Mouse (Mus musculus): ENCODE data around the gene Scp2.

Scp2 gene

DNA sequence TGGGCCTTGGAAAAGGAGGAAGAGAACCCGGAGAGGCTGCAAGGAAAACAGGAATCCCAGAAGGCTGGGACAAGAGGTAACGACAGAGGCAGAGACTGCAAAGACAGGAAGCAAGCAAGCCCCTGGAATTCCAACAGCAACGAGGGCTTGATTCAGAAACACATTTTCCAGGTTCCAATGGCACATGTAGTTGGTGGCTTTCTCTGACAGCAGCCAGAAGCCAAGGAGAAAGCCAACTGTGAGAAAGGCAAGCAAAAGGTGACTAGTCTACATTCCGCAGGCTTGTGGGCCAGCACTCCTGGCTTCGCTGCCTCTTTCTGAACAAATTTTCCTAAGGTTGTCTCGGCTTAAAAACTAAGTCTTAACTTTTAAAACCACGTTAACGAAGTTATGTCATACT, 74.1 kb downstream of the Scp2 start:
- no peak for TF ChIP-seq GATA4 (IDR thresholded peaks at IDR 0.05; ENCODE audit: insufficient replicate concordance, low read length)

DNA sequence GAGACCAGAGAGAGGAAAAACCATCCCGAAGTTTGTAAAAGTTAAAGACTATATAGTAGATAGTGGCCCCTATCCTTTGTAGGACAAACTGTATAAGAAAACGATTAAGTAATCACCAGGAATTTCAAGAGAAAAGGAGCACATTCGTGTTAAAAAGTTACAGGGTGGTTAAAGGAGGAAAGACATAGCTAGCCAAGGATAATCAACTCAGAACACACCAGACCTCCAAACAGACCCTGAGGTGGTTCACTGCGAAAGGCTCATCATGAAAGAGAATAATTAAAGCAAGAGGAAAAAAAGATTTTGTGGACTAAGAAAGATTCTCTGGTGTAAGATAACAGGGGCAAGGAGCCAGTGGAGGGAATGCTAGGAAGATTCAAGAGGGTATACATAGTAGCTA, 74.5 kb downstream of the Scp2 start:
- no peak for TF ChIP-seq GATA4 (IDR thresholded peaks at IDR 0.05; ENCODE audit: insufficient replicate concordance, low read length)

DNA sequence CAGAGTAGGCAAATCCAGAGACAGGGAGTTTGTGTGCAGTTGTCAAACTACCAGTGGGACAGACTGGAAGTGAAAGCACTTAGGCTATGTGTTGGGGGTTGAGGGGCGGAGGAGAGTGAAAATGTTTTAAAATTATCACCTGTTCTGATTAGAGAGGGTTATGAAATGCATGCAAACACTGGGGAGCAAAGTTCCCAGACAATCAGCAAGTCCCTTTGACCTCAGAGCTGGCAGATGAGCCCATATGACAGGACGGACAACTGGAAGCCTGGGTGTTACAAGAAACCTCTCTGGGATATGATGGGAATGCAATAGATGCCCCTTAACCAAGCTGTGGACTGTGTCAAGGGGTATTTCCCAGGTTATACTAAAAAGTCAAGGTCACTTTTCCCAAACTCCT, 76.7 kb downstream of the Scp2 start:
- TF ChIP-seq GATA4 (IDR thresholded peaks at IDR 0.05; ENCODE audit: insufficient replicate concordance, low read length): peak; percentile 72

DNA sequence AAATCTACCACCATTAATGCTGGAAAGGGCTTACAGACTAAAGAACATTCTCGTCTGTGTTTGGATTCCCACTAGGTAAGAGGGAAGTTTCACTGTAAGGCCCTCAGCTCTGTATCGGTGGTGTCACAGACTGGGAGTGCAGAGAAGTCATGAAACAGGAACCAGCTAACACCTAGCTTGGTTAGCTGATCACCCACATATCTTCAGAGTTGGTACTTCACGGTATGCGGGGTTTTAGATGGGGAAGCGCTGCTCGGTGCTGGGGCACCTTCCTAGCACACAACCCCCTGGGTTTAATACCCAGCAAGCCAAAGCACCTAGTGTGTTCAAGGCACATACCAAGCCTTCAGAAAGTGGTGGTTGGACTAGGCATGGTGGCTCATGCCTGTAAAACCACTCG, 77.5 kb downstream of the Scp2 start:
- no peak for TF ChIP-seq GATA4 (IDR thresholded peaks at IDR 0.05; ENCODE audit: insufficient replicate concordance, low read length)

DNA sequence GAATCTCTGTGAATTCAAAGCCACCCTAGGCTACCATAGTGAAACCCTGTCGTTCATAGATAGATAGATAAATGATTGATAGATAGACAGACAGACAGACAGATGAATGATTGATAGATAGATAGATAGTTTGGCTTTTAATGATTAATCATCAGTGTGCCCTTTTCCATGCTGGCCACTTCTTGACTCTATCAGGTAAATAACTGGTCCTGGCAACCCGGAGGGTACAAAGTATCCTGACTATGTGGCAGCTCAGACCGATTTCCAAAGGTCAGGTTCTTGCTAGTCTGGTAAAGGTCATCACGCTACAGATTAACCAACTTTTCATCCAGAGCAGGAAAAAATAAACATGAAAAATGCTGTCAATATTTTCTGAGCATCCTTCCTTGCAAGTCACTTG, 78.2 kb downstream of the Scp2 start:
- peak; percentile 88 for TF ChIP-seq GATA4 (IDR thresholded peaks at IDR 0.05; ENCODE audit: insufficient replicate concordance, low read length)

DNA sequence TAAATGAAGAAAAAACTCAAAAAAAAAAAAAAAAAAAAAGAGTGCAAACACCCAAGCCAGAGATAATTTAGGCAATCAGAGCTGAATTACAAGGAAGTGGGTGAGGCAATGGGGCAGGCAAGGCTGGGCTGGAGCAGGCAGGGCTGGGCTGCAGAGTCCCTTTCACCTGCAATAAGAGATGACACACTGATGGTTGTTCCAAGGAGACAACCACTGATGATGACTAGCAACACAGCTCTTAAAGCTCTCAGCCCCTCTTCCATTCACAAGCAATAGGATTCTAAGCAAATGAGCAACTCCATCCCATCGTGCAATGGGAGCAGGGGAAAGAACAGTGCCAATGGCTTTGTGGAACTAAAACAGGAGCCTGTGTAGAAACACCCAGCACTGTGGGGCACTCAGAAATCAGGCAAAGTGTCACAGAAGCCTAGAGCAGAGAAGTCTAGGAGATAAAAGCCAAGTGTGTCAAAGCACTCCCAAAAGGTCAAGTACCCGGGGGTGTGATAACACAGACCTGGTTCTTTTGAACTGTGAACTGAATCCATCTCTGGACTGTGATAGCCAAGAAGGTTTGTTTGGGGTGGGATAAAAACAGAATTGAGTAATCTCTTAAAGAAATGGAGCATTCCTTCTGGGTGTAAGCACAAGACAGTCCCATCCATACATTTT, 79.5 kb downstream of the Scp2 start:
- no peak for TF ChIP-seq GATA4 (IDR thresholded peaks at IDR 0.05; ENCODE audit: insufficient replicate concordance, low read length)

DNA sequence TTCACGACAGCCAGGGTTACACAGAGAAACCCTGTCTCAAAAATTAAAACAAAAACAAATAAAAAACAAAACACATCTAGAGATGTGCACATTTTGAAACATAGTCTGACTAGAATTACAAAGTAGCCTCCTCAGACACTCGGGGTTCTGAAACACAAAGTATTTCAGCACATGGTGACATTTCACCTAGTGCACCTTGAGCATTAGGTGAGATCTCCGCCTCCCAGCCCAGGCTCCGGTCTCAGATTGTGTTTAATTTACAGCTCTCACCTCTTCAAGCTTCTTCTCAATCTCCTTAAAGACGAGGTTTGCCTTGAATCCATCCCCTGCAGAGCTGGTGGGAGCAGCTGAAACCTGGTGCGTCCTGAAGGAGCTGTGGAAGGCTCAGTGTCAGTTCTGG, 81.2 kb downstream of the Scp2 start:
- TF ChIP-seq GATA4 (IDR thresholded peaks at IDR 0.05; ENCODE audit: insufficient replicate concordance, low read length): no peak

DNA sequence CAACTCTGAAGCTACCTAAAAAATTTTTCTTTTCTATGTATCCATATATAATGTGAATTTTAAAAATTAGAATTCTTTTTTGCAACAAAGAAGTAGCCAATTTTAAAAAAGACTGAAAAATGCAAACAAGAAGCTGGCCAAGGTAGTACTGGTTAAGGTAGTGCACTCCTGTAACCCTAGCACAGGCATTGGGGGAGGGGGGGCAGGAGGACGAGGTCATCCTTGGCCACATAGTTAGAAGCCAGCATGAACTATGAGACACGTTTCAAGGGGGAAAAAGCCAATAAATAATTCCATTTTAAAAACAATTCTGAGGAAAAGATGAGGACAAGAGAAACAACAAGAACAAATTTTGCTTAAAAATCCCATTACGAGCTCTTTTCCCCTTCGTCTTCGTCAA, 82.3 kb downstream of the Scp2 start:
- TF ChIP-seq GATA4 (IDR thresholded peaks at IDR 0.05; ENCODE audit: insufficient replicate concordance, low read length): no peak

DNA sequence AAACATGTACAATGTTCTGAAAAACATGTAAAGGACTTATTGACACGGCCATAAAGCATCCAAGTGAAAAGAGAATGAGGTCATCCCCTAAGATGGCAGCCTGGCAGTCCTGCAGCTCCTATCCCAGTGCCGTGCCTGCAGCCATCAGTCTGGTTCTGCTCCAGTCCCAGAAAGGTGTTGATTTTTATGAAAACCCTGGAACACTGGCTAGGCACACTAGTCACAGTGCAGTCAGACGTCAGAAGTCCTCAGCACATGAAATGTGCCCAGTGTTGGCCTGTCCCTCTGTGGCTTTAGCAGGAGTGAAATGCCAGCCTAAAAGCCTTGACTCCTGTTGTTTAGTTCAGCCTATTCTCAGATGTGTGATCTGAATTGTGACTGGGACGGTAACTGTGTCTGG, 84.0 kb downstream of the Scp2 start:
- no peak for TF ChIP-seq GATA4 (IDR thresholded peaks at IDR 0.05; ENCODE audit: insufficient replicate concordance, low read length)

DNA sequence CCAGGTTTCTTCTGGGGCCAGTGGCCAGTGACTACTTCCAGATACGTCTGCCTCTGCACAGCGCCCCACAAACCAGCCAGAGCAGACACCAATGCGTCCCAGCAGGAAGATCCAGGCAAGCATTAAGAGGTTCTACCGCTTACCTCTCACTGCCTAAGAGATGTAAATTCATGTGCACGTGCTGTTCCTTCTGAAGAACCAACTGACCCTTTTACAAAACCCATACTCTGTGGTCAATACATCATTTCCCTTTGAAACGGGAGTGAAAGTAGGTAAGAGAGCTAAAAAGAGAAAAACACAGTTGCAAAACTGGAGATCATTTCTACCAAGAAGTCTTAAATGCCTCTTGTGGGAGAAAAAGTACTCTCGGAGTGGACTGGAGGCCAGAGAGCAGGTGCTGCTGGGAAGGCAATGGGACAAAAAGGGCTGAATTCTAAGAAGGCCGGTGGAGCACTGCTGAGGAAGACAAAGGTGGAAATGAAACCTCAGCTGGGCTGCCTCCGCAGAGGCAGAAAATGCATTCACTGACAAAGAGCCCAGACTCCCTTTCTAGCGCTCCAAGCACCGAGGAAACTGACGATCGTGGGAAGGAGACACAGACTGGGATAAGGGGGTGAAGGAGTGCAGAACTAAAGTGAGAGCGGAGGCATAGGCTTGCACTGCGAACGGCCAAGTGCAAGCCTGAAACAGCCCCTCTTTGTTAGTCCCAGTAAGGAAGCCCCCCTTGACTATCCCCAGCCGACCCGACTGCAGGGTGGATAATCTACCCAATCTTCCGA, 85.0 kb downstream of the Scp2 start:
- TF ChIP-seq GATA4 (IDR thresholded peaks at IDR 0.05; ENCODE audit: insufficient replicate concordance, low read length): no peak

DNA sequence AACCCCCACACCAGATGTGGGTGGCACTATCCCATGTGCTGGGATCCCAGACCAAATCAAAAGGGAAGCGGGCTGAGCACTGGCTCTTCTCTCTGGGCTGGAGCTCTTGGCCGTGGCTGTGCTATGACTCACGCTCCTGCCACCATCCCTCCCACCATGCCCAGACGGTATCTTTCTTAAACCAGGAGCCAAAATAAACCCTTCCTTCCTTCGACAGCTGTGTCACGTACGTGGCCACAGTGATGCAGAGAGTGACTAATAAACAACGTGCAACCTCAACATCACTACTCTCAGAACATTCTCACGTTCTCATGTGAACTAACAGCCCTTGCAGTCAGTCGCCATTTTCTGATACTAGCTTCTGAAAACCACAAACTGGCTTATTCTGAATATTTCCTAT, 86.6 kb downstream of the Scp2 start:
- TF ChIP-seq GATA4 (IDR thresholded peaks at IDR 0.05; ENCODE audit: insufficient replicate concordance, low read length): no peak

DNA sequence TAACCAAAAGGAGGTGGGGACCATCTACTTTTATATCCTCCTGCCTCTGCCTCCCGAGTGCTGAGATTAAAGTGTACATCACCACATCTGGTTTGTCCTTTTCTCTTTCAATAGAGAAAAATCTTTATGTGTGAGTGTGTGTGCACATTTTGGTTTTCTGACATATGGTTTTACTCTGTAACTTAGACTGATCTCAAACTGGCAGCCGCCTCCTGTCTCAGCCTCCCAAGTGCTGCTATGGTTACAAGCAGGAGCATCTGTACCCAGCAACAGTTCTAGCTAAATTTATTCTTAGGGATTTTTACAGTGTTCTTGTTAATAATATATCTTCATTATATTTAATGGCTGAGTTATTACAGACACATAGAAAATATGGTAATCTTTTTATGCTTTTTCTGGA, 87.6 kb downstream of the Scp2 start:
- no peak for TF ChIP-seq GATA4 (IDR thresholded peaks at IDR 0.05; ENCODE audit: insufficient replicate concordance, low read length)

DNA sequence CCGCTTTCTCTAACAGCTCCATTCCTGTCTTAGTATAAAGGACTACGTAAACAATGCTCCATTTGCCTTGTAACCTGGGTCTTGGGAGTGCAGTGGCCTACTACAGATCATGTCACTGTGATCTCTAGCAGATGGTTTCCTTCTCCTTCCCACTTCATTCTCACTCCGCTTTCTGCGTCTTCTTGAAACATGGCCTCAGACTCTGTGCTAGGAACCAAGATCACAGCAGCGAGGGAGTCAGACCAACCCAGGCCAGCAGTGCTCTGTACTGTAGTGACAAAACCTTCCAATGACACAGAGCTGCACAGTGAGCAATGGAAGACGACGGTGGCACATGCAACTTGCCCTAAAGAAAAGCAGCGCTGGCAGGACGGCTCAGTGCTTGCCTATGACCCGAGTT, 88.9 kb downstream of the Scp2 start:
- TF ChIP-seq GATA4 (IDR thresholded peaks at IDR 0.05; ENCODE audit: insufficient replicate concordance, low read length): no peak

DNA sequence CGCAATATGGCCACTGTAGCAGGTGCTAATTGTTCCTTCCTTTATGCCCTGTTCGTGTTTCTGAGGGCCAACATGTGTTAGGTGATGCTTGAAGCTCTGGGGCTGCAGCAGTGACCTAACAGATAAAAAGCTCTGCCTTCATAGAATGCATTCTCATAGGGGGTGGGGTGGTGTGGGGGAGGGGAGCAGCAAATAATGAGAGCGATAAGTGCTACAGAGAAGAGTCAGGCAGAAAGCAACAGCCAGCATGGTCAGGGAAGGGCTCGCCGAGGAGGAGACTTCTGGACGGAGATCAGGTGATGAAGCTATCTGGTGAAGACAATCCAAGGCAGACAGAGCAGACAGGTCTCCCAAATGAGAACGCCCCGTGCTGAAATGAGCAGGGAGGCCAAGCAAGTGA, 92.1 kb downstream of the Scp2 start:
- TF ChIP-seq GATA4 (IDR thresholded peaks at IDR 0.05; ENCODE audit: insufficient replicate concordance, low read length): no peak

DNA sequence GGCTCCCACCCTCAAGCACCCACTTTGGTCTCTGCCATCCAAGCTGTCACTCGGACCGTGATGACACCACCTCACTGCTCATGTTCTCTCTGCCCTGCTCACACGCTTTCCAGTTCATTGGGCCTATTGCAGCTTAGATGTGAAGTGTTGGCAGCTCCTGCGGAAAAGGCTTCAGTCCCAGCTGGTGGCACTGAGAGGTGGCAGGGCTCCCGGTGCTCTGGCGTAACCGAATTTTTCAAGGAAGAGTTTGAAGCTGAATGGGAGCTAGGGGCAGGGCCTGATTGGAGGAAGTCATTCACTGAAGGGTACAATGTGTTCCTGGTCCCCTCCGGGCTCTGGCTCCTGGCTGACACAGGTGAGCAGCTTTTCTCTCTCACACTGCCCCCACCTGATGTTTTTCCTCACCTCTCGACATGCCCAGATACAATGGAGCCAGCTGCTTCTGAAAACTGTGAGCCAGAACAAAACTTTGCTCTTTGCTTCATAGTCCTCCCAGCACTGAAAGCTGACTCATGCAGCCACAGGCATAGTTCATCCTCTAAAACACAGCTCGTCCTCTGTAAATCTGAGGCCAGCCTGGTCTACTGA, 93.0 kb downstream of the Scp2 start:
- no peak for TF ChIP-seq GATA4 (IDR thresholded peaks at IDR 0.05; ENCODE audit: insufficient replicate concordance, low read length)

DNA sequence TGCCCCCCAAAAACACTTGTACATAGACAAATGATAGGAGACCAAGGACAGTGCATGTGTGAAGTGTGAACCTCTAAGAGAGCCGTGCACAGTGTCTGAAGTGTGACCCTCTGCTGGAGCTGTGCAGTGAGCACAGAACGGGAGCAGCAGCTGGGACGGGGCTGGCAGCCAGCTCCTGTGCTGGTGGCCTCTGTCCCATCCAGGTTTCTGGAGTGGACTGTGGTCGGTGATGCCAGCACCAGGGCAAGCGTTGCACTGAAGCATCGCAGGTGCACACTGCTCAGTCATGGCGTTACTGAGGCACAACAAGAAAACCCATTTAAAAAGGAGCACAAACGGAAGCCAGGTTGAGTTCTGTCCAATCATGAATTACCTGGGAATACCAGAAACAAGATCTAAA, 98.7 kb downstream of the Scp2 start:
- TF ChIP-seq GATA4 (IDR thresholded peaks at IDR 0.05; ENCODE audit: insufficient replicate concordance, low read length): no peak
